Mouse (Mus musculus) CH12.LX (cell line): Measurements from ENCODE around the gene Sclt1. TPM values are rescaled to one million over a fixed set of nuclear protein-coding genes. Genes with fewer than 3 reads are reported as not detected.

ENCODE experiments used
- DNase-seq: peaks from one replicate; pipeline ENCODE4 v3.0.0-alpha.2; 2013; ENCODE audit errors: extremely low read depth
- H3K27ac ChIP-seq: 2 replicates; pipeline ENCODE4 v1.5.1; 2012; ENCODE audit warnings: low read depth, mild to moderate bottlenecking, control low read depth, moderate library complexity; ENCODE audit not compliant: insufficient read depth
- H3K27me3 ChIP-seq: replicated peaks from 2 replicates; pipeline ENCODE3; 2012; ENCODE audit warnings: inconsistent platforms
- H3K36me3 ChIP-seq, 2 experiments: replicated peaks in 1 of 2; 2 replicates each; pipeline versions ENCODE3 to v1.6.1; 2012; ENCODE audit warnings: inconsistent platforms in 1 of 2, low read length in 1 of 2, mild to moderate bottlenecking in 1 of 2, mixed read lengths in 1 of 2, moderate library complexity in 1 of 2; ENCODE audit not compliant: control insufficient read depth in 1 of 2, insufficient read depth in 1 of 2
- H3K4me1 ChIP-seq, 2 experiments: 2 replicates each; pipeline ENCODE4 v1.6.1; 2012; ENCODE audit warnings: inconsistent platforms in 1 of 2, moderate library complexity in 1 of 2; ENCODE audit not compliant: insufficient read depth in 2 of 2, control insufficient read depth in 1 of 2
- H3K4me2 ChIP-seq: 2 replicates; pipeline ENCODE4 v1.6.1; 2012; ENCODE audit warnings: low read depth, mild to moderate bottlenecking, control low read depth; ENCODE audit not compliant: poor library complexity, insufficient read depth, severe bottlenecking
- H3K4me3 ChIP-seq, 3 experiments: fragments of 150-350 bp in 1 of 3; sonication (generic) in 1 of 3; replicated peaks in 1 of 3; 2 replicates each; pipeline versions ENCODE3 to v1.5.1; 2011 to 2012; ENCODE audit warnings: low read depth in 2 of 3, low read length in 2 of 3, mild to moderate bottlenecking in 2 of 3, moderate library complexity in 2 of 3, control low read depth in 1 of 3, improper control_type of control experiment in 1 of 3, inconsistent platforms in 1 of 3, mixed read lengths in 1 of 3; ENCODE audit not compliant: poor library complexity in 1 of 3
- H3K79me2 ChIP-seq: replicated peaks from 2 replicates; pipeline ENCODE4 v1.6.1; 2012; ENCODE audit warnings: mild to moderate bottlenecking, moderate library complexity; ENCODE audit not compliant: control insufficient read depth, poor library complexity, insufficient read depth, severe bottlenecking; ENCODE audit errors: extremely low read depth
- H3K9ac ChIP-seq: 2 replicates; pipeline ENCODE4 v1.6.1; 2012; ENCODE audit warnings: low read depth, mild to moderate bottlenecking, control low read depth, moderate library complexity; ENCODE audit not compliant: insufficient read depth
- H3K9me3 ChIP-seq: replicated peaks from 2 replicates; pipeline ENCODE3; 2012; ENCODE audit warnings: low read length, inconsistent platforms, mixed read lengths
- E2F4 ChIP-seq: IDR thresholded peaks from 2 replicates; pipeline ENCODE4 v1.6.1; 2011; ENCODE audit warnings: low read depth, low read length, improper control_type of control experiment; ENCODE audit not compliant: insufficient replicate concordance
- ETS1 ChIP-seq: conservative IDR thresholded peaks from 2 replicates; pipeline ENCODE4 v1.6.1; 2012; ENCODE audit warnings: low read depth, mild to moderate bottlenecking, inconsistent platforms, low read length, improper control_type of control experiment, moderate library complexity
- GABPA ChIP-seq: IDR thresholded peaks from 2 replicates; pipeline ENCODE4 v1.6.1; 2012; ENCODE audit warnings: low read depth, low read length, improper control_type of control experiment, inconsistent platforms; ENCODE audit not compliant: insufficient replicate concordance
- HCFC1 ChIP-seq: IDR thresholded peaks from 2 replicates; pipeline ENCODE4 v1.6.1; 2012; ENCODE audit warnings: low read depth, mild to moderate bottlenecking, inconsistent platforms, low read length, improper control_type of control experiment
- IRF4 ChIP-seq: IDR thresholded peaks from 2 replicates; pipeline ENCODE4 v1.6.1; 2014; ENCODE audit warnings: low read depth, mild to moderate bottlenecking, inconsistent platforms, low read length, improper control_type of control experiment
- JUND ChIP-seq: conservative IDR thresholded peaks from 2 replicates; pipeline ENCODE4 v1.6.1; 2011; ENCODE audit warnings: low read depth, low read length, improper control_type of control experiment
- KAT2A ChIP-seq: IDR thresholded peaks from 2 replicates; pipeline ENCODE4 v1.6.1; 2012; ENCODE audit warnings: low read length, improper control_type of control experiment, inconsistent platforms; ENCODE audit not compliant: insufficient replicate concordance
- MAFK ChIP-seq: IDR thresholded peaks from 2 replicates; pipeline ENCODE4 v1.6.1; 2011; ENCODE audit warnings: low read length, improper control_type of control experiment; ENCODE audit not compliant: insufficient replicate concordance
- MAX ChIP-seq: IDR thresholded peaks from 2 replicates; pipeline ENCODE4 v1.6.1; 2011; ENCODE audit warnings: low read length, improper control_type of control experiment
- MAZ ChIP-seq: IDR thresholded peaks from 2 replicates; pipeline ENCODE4 v1.6.1; 2012; ENCODE audit warnings: low read depth, mild to moderate bottlenecking, inconsistent platforms, low read length, improper control_type of control experiment, moderate library complexity
- MYC ChIP-seq: IDR thresholded peaks from 2 replicates; pipeline ENCODE4 v1.6.1; 2011; ENCODE audit warnings: low read depth, mild to moderate bottlenecking, improper control_type of control experiment, low read length
- NELFE ChIP-seq: IDR thresholded peaks from 2 replicates; pipeline ENCODE4 v1.6.1; 2011; ENCODE audit warnings: low read depth, low read length, improper control_type of control experiment
- PAX5 ChIP-seq: IDR thresholded peaks from 2 replicates; pipeline ENCODE4 v1.6.1; 2012; ENCODE audit warnings: low read length, inconsistent platforms, mixed read lengths
- POLR2A ChIP-seq: IDR thresholded peaks from 2 replicates; pipeline ENCODE4 v1.6.1; 2011; ENCODE audit warnings: low read depth, mild to moderate bottlenecking, improper control_type of control experiment, low read length
- RAD21 ChIP-seq: IDR thresholded peaks from 2 replicates; pipeline ENCODE4 v1.6.1; 2011; ENCODE audit warnings: low read depth, mild to moderate bottlenecking, low read length, improper control_type of control experiment, moderate library complexity
- SMC3 ChIP-seq: IDR thresholded peaks from 2 replicates; pipeline ENCODE4 v1.6.1; 2011; ENCODE audit warnings: low read depth, low read length, improper control_type of control experiment
- TBP ChIP-seq: conservative IDR thresholded peaks from 2 replicates; pipeline ENCODE4 v1.6.1; 2011; ENCODE audit warnings: low read depth, low read length, improper control_type of control experiment
- TCF12 ChIP-seq: IDR thresholded peaks from 2 replicates; pipeline ENCODE4 v1.6.1; 2014; ENCODE audit warnings: low read depth, mild to moderate bottlenecking, inconsistent platforms, low read length, improper control_type of control experiment
- UBTF ChIP-seq: IDR thresholded peaks from 2 replicates; pipeline ENCODE4 v1.6.1; 2012; ENCODE audit warnings: low read depth, mild to moderate bottlenecking, inconsistent platforms, low read length, improper control_type of control experiment, moderate library complexity
- USF1 ChIP-seq: IDR thresholded peaks from 2 replicates; pipeline ENCODE4 v1.6.1; 2014; ENCODE audit warnings: low read depth, mild to moderate bottlenecking, inconsistent platforms, low read length, improper control_type of control experiment
- USF2 ChIP-seq: conservative IDR thresholded peaks from 2 replicates; pipeline ENCODE4 v1.6.1; 2011; ENCODE audit warnings: low read depth, low read length, improper control_type of control experiment
- ZMIZ1 ChIP-seq: IDR thresholded peaks from 2 replicates; pipeline ENCODE4 v1.6.1; 2012; ENCODE audit warnings: low read depth, mild to moderate bottlenecking, inconsistent platforms, low read length, improper control_type of control experiment
- ZNF384 ChIP-seq: IDR thresholded peaks from 2 replicates; pipeline ENCODE4 v1.6.1; 2012; ENCODE audit warnings: low read depth, low read length, improper control_type of control experiment, inconsistent platforms
- dilution Hi-C: fragments of 300-500 bp; cut with MboI; formaldehyde crosslinking; loops from 2 replicates; pipeline ENCODE4 v1.14.3; 2020; ENCODE audit warnings: low sequenced_read_pairs; ENCODE audit not compliant: extremely low pct_unique_long_range_greater_than_20kb, extremely low pct_ligation_motif_present
- in situ Hi-C: fragments of 300-500 bp; cut with MboI; formaldehyde crosslinking; loops from 3 replicates; pipeline ENCODE4 v1.14.3; 2019; ENCODE audit warnings: low sequenced_read_pairs, low pct_ligation_motif_present, low pct_unique_long_range_greater_than_20kb, mixed read lengths
- polyA plus RNA-seq: library from polyadenylated mRNA; unstranded; fragments of >175 nt; gene quantifications from 2 replicates; pipeline ENCODE4 v1.2.1, GENCODE M21; 2012; ENCODE audit warnings: low read depth; ENCODE audit not compliant: insufficient read length
- total RNA-seq, 2 experiments: library from RNA; depleted of rRNA; stranded (reverse); fragments of 300-350 nt in 1 of 2; fragments of >200 nt in 1 of 2; gene quantifications; 2 replicates each; pipeline ENCODE4 v1.2.3; 2012 to 2014

The Sclt1 gene
- total and polyA plus RNA-seq, 3 experiments, result 5.3 to 7.4 (median 6.5) TPM

DNA sequence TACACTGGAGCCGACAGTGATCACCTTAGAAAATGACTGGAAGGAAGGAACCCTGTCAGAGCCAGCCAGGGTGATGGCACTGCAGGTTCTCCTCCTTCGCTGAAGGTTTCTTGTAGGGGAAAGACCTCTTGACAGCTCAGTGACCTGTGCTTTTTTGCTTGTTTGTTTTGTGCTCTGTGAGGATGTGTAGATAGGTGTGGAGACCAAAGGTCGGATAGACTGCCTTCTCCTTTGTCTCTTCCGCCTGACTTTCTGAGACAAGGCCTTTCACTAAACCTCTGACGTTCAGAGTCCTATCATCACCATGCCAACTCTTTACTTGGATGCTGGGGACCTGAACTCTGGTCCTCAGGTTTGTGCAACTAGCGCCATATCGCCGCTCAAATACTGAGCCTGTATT lies 153.8 kb downstream of the Sclt1 start:
- no peak overlapping the region for H3K27ac ChIP-seq
- H3K36me3 ChIP-seq, result peaks cover 44 to 85% of the 10 kb centered on the region in 2 experiments
- TF ChIP-seq MYC, result no peak
- no peak for TF ChIP-seq TCF12
- TF ChIP-seq TBP, result no peak
- no peak for TF ChIP-seq GABPA
- TF ChIP-seq ZNF384, result no peak
- no peak for TF ChIP-seq NELFE
- no peak for TF ChIP-seq MAX
- no peak for TF ChIP-seq USF2
- no peak for TF ChIP-seq UBTF
- no peak for TF ChIP-seq E2F4
- no peak for TF ChIP-seq IRF4
- TF ChIP-seq POLR2A, result no peak
- no peak for TF ChIP-seq ZMIZ1
- TF ChIP-seq, all 38 proteins: peak for 0
- Histone ChIP-seq H3K9me3 (no peaks in the 10 kb centered on the region), H3K79me2 (peaks cover 10% of the 10 kb centered on the region), H3K4me3 (no peak overlapping the region), H3K27me3 (no peaks in the 10 kb centered on the region), H3K4me1 (peaks cover 0 to 26% of the 10 kb centered on the region in 2 experiments; a peak in 2 of 4 replicates), H3K9ac (no peak overlapping the region), H3K4me2 (no peak overlapping the region)
- in situ Hi-C loops (no loop called here), dilution Hi-C loops (no loop called here)
- no peak for DNase-seq

- Histone ChIP-seq H3K36me3 (peaks cover 37 to 85% of the 10 kb centered on the region in 2 experiments), H3K79me2 (peaks cover 10% of the 10 kb centered on the region), H3K9me3 (no peaks in the 10 kb centered on the region), H3K4me2 (no peak overlapping the region), H3K27ac (no peak overlapping the region), H3K4me3 (no peak overlapping the region), H3K27me3 (no peaks in the 10 kb centered on the region), H3K9ac (no peak overlapping the region), H3K4me1 (peaks cover 0 to 30% of the 10 kb centered on the region in 2 experiments; a peak in 2 of 4 replicates)
- no peak for DNase-seq
- dilution Hi-C loops, result no loop called here
- TF ChIP-seq POLR2A, result no peak
- in situ Hi-C loops, result no loop called here
Observed at GRCm38 (mm10) chr3:41587588-41587987, 154.7 kb downstream of the Sclt1 start.

DNA sequence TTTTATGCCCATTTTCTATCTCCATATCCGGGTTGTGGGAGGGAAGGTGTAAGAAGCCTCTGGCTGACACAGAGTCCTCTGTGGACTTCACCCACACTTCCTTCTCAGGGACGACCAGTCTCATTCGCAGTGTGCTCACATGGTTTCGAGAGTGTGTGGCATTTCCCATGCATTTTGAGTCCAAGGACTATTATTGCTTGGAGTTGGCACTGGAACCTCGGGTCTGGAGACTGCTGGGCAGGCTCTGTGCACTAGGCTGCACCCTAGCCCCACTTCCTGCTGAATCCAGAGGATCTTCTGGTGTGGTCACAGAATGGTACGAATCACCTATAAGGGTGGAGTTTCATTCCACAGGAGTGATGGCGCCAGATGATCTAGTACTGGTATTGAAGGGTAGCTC lies 155.4 kb downstream of the Sclt1 start:
- no peak overlapping the region for H3K27ac ChIP-seq
- no peak overlapping the region for H3K4me2 ChIP-seq
- peaks cover 30 to 85% of the 10 kb centered on the region in 2 experiments for H3K36me3 ChIP-seq

More for the DNA sequence above, 155.4 kb downstream of the Sclt1 start:
- peaks cover 10% of the 10 kb centered on the region for H3K79me2 ChIP-seq
- H3K9ac ChIP-seq, result no peak overlapping the region
- no peaks in the 10 kb centered on the region for H3K27me3 ChIP-seq
- H3K9me3 ChIP-seq, result no peaks in the 10 kb centered on the region
- H3K4me3 ChIP-seq, result no peak overlapping the region
- in situ Hi-C loops (no loop called here), dilution Hi-C loops (no loop called here)
- no peak for DNase-seq
- TF ChIP-seq KAT2A (no peak), SMC3 (no peak), NELFE (no peak), JUND (no peak), HCFC1 (no peak), MAZ (no peak), ETS1 (no peak), MAFK (no peak), RAD21 (no peak), USF1 (no peak), MYC (no peak), USF2 (no peak), PAX5 (no peak), GABPA (no peak)
- peaks cover 0 to 35% of the 10 kb centered on the region in 2 experiments; a peak in 2 of 4 replicates for H3K4me1 ChIP-seq
